Mouse (Mus musculus) forebrain, embryonic 11.5 days (tissue): ENCODE data around the gene Gdf7. TPM values are rescaled to one million over a fixed set of nuclear protein-coding genes. Genes with fewer than 3 reads are reported as not detected.
A peak's percentile ranks its signal among the peaks of the same experiment; 100 is the strongest.

ENCODE experiments used
- ATAC-seq: fragments of 200-750 bp; cut with Nextera tagmentation; replicated peaks from 2 replicates; pipeline ENCODE4 v1.8.0; 2017; ENCODE audit warnings: moderate TSS enrichment; ENCODE audit not compliant: low FRiP score
- DNase-seq: peaks from one replicate; pipeline ENCODE4 v3.0.0-alpha.2; 2017; ENCODE audit warnings: low spot score
- H3K27ac ChIP-seq: fragments of 300-500 bp; sonication (generic); 2 replicates; pipeline ENCODE4 v1.5.1; 2014; ENCODE audit warnings: low read depth, low read length
- H3K27me3 ChIP-seq: fragments of 300-500 bp; sonication (generic); 2 replicates; pipeline ENCODE4 v1.6.1; 2014; ENCODE audit warnings: mild to moderate bottlenecking, low read length, mixed read lengths; ENCODE audit not compliant: control insufficient read depth, insufficient read depth
- H3K36me3 ChIP-seq: fragments of 300-500 bp; sonication (generic); 2 replicates; pipeline ENCODE4 v1.6.1; 2014; ENCODE audit warnings: mild to moderate bottlenecking, low read length, moderate library complexity, mixed read lengths; ENCODE audit not compliant: control insufficient read depth, insufficient read depth
- H3K4me1 ChIP-seq: fragments of 300-500 bp; sonication (generic); replicated peaks from 2 replicates; pipeline ENCODE4 v1.6.1; 2014; ENCODE audit warnings: low read length, mixed read lengths; ENCODE audit not compliant: control insufficient read depth, insufficient read depth
- H3K4me2 ChIP-seq: fragments of 300-500 bp; sonication (generic); 2 replicates; pipeline ENCODE4 v1.6.1; 2014; ENCODE audit warnings: low read depth, mild to moderate bottlenecking, low read length, moderate library complexity, mixed read lengths; ENCODE audit not compliant: severe bottlenecking
- H3K4me3 ChIP-seq: fragments of 300-500 bp; sonication (generic); 2 replicates; pipeline ENCODE4 v1.5.1; 2014; ENCODE audit warnings: low read depth, low read length
- H3K9ac ChIP-seq: fragments of 300-500 bp; sonication (generic); 2 replicates; pipeline ENCODE4 v1.6.1; 2014; ENCODE audit warnings: low read length
- H3K9me3 ChIP-seq: fragments of 300-500 bp; sonication (generic); 2 replicates; pipeline ENCODE4 v1.6.1; 2016; ENCODE audit warnings: low read length, mixed read lengths; ENCODE audit not compliant: control insufficient read depth
- WGBS: fragments of 180-500 bp; shearing (Covaris S2); extraction: QIAGEN DNeasy Blood & Tissue Kit; methylation state at CpG from one replicate; pipeline ENCODE4 v1.1.7; 2014; 5-methylcytosine and 5-hydroxymethylcytosine counted together
- polyA plus RNA-seq: library from polyadenylated mRNA; unstranded; fragments of >200 nt; fragmentation: Nextera tagmentation; extraction: Ambion mirVana; gene quantifications from 2 replicates; pipeline ENCODE4 v1.2.1, GENCODE M21; 2014

Gdf7 gene
- polyA plus RNA-seq, 1 experiment from 2014 or later, result not detected

DNA sequence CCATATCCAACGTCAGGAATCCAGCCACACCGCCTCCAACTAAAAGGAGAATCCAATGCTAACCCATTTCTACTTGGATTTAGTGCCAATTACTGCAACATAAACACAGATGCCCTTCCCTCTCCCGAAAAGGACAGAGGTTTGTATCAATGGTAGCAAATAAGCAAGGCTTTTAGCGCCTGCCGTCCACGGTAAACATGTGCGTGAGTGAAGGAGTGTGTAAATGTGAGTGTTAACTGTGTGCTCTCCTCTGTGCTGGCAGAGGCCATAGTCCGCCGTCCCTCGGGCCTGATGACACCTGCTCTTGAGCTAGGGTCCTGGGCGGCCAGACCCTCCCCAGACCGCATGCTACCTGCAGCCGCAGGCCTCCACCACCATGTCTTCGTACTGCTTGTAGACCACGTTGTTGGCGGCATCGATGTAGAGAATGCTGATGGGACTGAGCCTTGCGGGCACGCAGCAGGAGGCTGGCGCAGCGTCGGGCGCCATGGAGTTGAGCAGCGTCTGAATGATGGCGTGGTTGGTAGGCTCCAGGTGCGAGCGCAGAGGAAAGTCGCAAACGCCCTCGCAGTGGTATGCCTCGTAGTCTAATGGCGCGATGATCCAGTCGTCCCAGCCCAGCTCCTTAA, 4.1 kb downstream of the Gdf7 start:
- Histone ChIP-seq H3K36me3 (no peaks in the 10 kb centered on the region), H3K9ac (no peak overlapping the region), H3K4me3 (peak overlapping the region; percentile 26), H3K27me3 (peaks cover 69% of the 10 kb centered on the region), H3K4me1 (peaks cover 14% of the 10 kb centered on the region; the same call in 1 of the 2 replicates), H3K4me2 (peak overlapping the region; percentile 45), H3K27ac (no peak overlapping the region), H3K9me3 (no peaks in the 10 kb centered on the region)
- 6% methylated on average over 34 of the region's 34 CpGs for WGBS
- no peak; the same call in 1 of the 2 replicates for ATAC-seq
- peak; percentile 58 for DNase-seq

DNA sequence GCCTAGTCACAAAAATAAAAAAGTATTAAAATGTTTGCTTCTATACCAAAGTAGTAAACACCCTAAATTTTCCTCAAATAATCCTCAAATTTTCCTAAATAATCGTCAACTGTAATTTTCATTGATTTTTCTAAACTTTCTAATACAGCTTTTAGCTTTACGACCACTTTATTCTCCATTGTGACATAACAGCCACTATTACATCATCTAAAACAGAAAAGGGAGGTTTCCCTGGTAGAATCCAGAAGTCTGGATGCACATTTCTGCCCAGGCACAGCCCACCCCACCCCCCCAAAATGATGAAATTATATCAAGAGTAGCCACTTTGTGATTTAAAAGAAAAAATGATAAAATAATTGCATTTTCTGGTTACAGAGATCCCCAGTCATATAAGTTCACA, 5.6 kb downstream of the Gdf7 start:
- 81% methylated on average over 2 of the region's 2 CpGs for WGBS
- H3K9me3 ChIP-seq, result no peaks in the 10 kb centered on the region

GRCm38 (mm10) chr12:8295307-8295913, 6.3 kb downstream of the Gdf7 start:
- no peak overlapping the region for H3K4me3 ChIP-seq
- H3K4me1 ChIP-seq, result peaks cover 7% of the 10 kb centered on the region; the same call in 1 of the 2 replicates
- no peaks in the 10 kb centered on the region for H3K36me3 ChIP-seq
- no peak overlapping the region for H3K27ac ChIP-seq
- ATAC-seq (no peak), DNase-seq (peak; percentile 41)
- H3K9me3 ChIP-seq, result no peaks in the 10 kb centered on the region
- 64% methylated on average over 6 of the region's 6 CpGs for WGBS
- H3K27me3 ChIP-seq, result peaks cover 48% of the 10 kb centered on the region
- no peak overlapping the region for H3K9ac ChIP-seq
- no peak overlapping the region for H3K4me2 ChIP-seq

More for the DNA sequence above, 5.6 kb downstream of the Gdf7 start:
- Histone ChIP-seq H3K27ac (no peak overlapping the region), H3K4me2 (no peak overlapping the region), H3K4me3 (no peak overlapping the region), H3K9ac (no peak overlapping the region), H3K36me3 (no peaks in the 10 kb centered on the region), H3K4me1 (peaks cover 7% of the 10 kb centered on the region; the same call in 1 of the 2 replicates), H3K27me3 (peaks cover 56% of the 10 kb centered on the region)
- DNase-seq (no peak), ATAC-seq (no peak)

GRCm38 (mm10) chr12:8291157-8291853, 10.4 kb downstream of the Gdf7 start:
- Histone ChIP-seq H3K27me3 (peaks cover 9% of the 10 kb centered on the region), H3K9ac (no peak overlapping the region), H3K4me2 (no peak overlapping the region), H3K4me3 (no peak overlapping the region), H3K36me3 (no peaks in the 10 kb centered on the region), H3K9me3 (no peaks in the 10 kb centered on the region; the same call in 1 of the 2 replicates), H3K4me1 (0 out of 2 replicates have a peak, but pooled peaks cover 1% of the 10 kb centered on the region), H3K27ac (no peak overlapping the region)
- DNase-seq, result peak; percentile 53
- 61% methylated on average over 15 of the region's 15 CpGs for WGBS
- 0 out of 2 replicates have a peak, but pooled peaks have one; percentile 34 for ATAC-seq

GRCm38 (mm10) chr12:8289499-8289898, 12.3 kb downstream of the Gdf7 start:
- no peaks in the 10 kb centered on the region for H3K36me3 ChIP-seq
- DNase-seq, result peak; percentile 48
- no peak overlapping the region for H3K9ac ChIP-seq
- no peak for ATAC-seq
- 87% methylated on average over 8 of the region's 8 CpGs for WGBS
- H3K27ac ChIP-seq, result no peak overlapping the region
- 0 out of 2 replicates have a peak, but pooled peaks cover 1% of the 10 kb centered on the region for H3K4me1 ChIP-seq
- H3K4me2 ChIP-seq, result no peak overlapping the region
- peaks cover 3% of the 10 kb centered on the region for H3K27me3 ChIP-seq
- no peak overlapping the region for H3K4me3 ChIP-seq
- no peaks in the 10 kb centered on the region; the same call in 1 of the 2 replicates for H3K9me3 ChIP-seq

DNA sequence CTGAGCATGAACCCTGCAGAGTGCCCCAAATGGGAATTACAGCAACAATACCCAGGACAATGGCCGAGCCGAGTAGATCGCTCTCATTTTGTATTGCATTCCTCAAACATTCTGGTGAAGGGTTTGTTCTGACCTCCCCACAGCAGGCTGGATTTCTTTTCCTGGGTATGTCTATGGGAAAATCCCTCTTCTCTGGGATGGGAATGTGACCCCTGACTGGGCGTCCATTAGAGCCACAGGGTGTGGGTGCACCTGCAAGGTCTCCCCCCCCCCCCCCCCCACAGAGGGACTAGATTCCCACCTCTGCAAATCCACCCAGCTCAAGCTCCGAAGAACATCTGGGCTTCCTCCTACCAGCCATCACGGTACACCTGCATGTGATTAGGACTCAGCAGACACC, 12.7 kb downstream of the Gdf7 start:
- H3K4me2 ChIP-seq, result no peak overlapping the region
- peak; percentile 45 for DNase-seq
- H3K27me3 ChIP-seq, result peaks cover 2% of the 10 kb centered on the region; the same call in 1 of the 2 replicates
- H3K9ac ChIP-seq, result no peak overlapping the region
- H3K36me3 ChIP-seq, result no peaks in the 10 kb centered on the region
- H3K4me3 ChIP-seq, result no peak overlapping the region
- WGBS, result 69% methylated on average over 6 of the region's 6 CpGs
- ATAC-seq, result no peak
- 0 out of 2 replicates have a peak, but pooled peaks cover 1% of the 10 kb centered on the region for H3K4me1 ChIP-seq
- H3K9me3 ChIP-seq, result no peaks in the 10 kb centered on the region; the same call in 1 of the 2 replicates
- no peak overlapping the region for H3K27ac ChIP-seq

DNA sequence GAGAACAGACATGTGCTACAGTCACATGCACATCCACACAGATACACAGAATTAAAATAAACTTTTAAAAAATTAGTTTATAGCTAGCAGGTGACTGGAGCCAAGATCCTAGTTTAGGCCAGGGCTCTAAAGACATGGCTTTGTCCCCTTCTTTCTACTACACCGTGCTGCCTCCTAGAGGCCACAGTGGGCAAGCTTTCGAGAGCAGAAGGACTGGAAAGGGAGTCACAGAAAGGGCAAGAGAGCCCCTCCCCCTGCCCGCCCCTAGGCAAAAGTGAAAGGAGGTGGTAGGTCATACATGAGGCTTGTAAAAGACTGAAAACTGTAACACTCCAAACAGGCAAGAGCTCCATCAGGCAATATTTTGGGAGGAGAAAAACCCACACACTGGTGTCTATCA, 13.8 kb downstream of the Gdf7 start:
- Histone ChIP-seq H3K36me3 (no peaks in the 10 kb centered on the region), H3K9ac (no peak overlapping the region), H3K9me3 (no peaks in the 10 kb centered on the region; the same call in 1 of the 2 replicates), H3K4me2 (no peak overlapping the region), H3K27me3 (peaks cover 2% of the 10 kb centered on the region; the same call in 1 of the 2 replicates), H3K4me1 (0 out of 2 replicates have a peak, but pooled peaks cover 1% of the 10 kb centered on the region), H3K27ac (no peak overlapping the region), H3K4me3 (no peak overlapping the region)
- 64% methylated on average over 3 of the region's 3 CpGs for WGBS
- ATAC-seq (no peak), DNase-seq (peak; percentile 49)

- WGBS, result 92% methylated on average over 15 of the region's 15 CpGs
- ATAC-seq, result no peak
- Histone ChIP-seq H3K4me2 (no peak overlapping the region), H3K4me3 (no peak overlapping the region), H3K27ac (no peak overlapping the region), H3K9ac (no peak overlapping the region), H3K27me3 (no peaks in the 10 kb centered on the region), H3K36me3 (no peaks in the 10 kb centered on the region), H3K4me1 (no peaks in the 10 kb centered on the region), H3K9me3 (no peaks in the 10 kb centered on the region)
- no peak for DNase-seq
Measured at GRCm38 (mm10) chr12:8281225-8282017, 20.3 kb downstream of the Gdf7 start.
